Mouse (Mus musculus) forebrain, embryonic 11.5 days (tissue): ENCODE measurements at regions not wholly inside any gene's neighbourhood (a gene's known extent, or its start where the extent isn't known, plus 50 kb on each side); places are given as distances from the start of the nearest gene placed in this dataset.

Experiments used
- ATAC-seq: fragments of 200-750 bp; cut with Nextera tagmentation; replicated peaks from 2 replicates; pipeline ENCODE4 v1.8.0; 2017; ENCODE audit warnings: moderate TSS enrichment; ENCODE audit not compliant: low FRiP score
- DNase-seq: peaks from one replicate; pipeline ENCODE4 v3.0.0-alpha.2; 2017; ENCODE audit warnings: low spot score
- H3K27ac ChIP-seq: fragments of 300-500 bp; sonication (generic); 2 replicates; pipeline ENCODE4 v1.5.1; 2014; ENCODE audit warnings: low read depth, low read length
- H3K27me3 ChIP-seq: fragments of 300-500 bp; sonication (generic); 2 replicates; pipeline ENCODE4 v1.6.1; 2014; ENCODE audit warnings: mild to moderate bottlenecking, low read length, mixed read lengths; ENCODE audit not compliant: control insufficient read depth, insufficient read depth
- H3K36me3 ChIP-seq: fragments of 300-500 bp; sonication (generic); 2 replicates; pipeline ENCODE4 v1.6.1; 2014; ENCODE audit warnings: mild to moderate bottlenecking, low read length, moderate library complexity, mixed read lengths; ENCODE audit not compliant: control insufficient read depth, insufficient read depth
- H3K4me1 ChIP-seq: fragments of 300-500 bp; sonication (generic); replicated peaks from 2 replicates; pipeline ENCODE4 v1.6.1; 2014; ENCODE audit warnings: low read length, mixed read lengths; ENCODE audit not compliant: control insufficient read depth, insufficient read depth
- H3K4me2 ChIP-seq: fragments of 300-500 bp; sonication (generic); 2 replicates; pipeline ENCODE4 v1.6.1; 2014; ENCODE audit warnings: low read depth, mild to moderate bottlenecking, low read length, moderate library complexity, mixed read lengths; ENCODE audit not compliant: severe bottlenecking
- H3K4me3 ChIP-seq: fragments of 300-500 bp; sonication (generic); 2 replicates; pipeline ENCODE4 v1.5.1; 2014; ENCODE audit warnings: low read depth, low read length
- H3K9ac ChIP-seq: fragments of 300-500 bp; sonication (generic); 2 replicates; pipeline ENCODE4 v1.6.1; 2014; ENCODE audit warnings: low read length
- H3K9me3 ChIP-seq: fragments of 300-500 bp; sonication (generic); 2 replicates; pipeline ENCODE4 v1.6.1; 2016; ENCODE audit warnings: low read length, mixed read lengths; ENCODE audit not compliant: control insufficient read depth
- WGBS: fragments of 180-500 bp; shearing (Covaris S2); extraction: QIAGEN DNeasy Blood & Tissue Kit; methylation state at CpG from one replicate; pipeline ENCODE4 v1.1.7; 2014; 5-methylcytosine and 5-hydroxymethylcytosine counted together

DNA sequence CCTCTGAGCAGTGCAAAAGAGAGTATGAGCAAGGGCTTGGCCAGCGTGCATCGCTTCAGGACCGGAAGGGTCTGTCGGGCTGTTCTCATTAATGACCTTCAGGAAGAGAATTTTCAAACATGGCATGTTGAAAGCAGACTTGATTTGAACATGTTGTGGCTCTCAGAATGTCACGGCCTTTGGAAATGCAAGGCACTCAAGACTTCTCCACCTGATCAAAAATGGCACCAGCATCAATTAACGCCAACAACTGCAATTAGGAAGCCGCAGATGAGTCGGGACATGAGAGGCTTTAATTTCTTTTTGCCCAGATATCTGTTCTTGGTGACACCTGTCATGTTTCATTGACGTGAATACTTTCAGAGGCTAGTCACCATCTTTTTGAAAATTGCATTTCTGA, 396.5 kb downstream of the Rnd3 start:
- no peak overlapping the region for H3K27ac ChIP-seq
- no peak for ATAC-seq

GRCm38 (mm10) chr2:50750799-50751198, 398.1 kb downstream of the Rnd3 start:
- DNase-seq = no peak

More for the DNA sequence above, 396.5 kb downstream of the Rnd3 start:
- H3K4me1 ChIP-seq = peaks cover 3% of the 10 kb centered on the region; the same call in 1 of the 2 replicates
- H3K9me3 ChIP-seq = no peaks in the 10 kb centered on the region
- no peak for DNase-seq
- H3K27me3 ChIP-seq = no peaks in the 10 kb centered on the region
- 87% methylated on average over 9 of the region's 9 CpGs for WGBS
- H3K9ac ChIP-seq = no peak overlapping the region
- no peak overlapping the region for H3K4me3 ChIP-seq
- no peaks in the 10 kb centered on the region for H3K36me3 ChIP-seq
- H3K4me2 ChIP-seq = no peak overlapping the region

GRCm38 (mm10) chr2:50744625-50745214, 404.2 kb downstream of the Rnd3 start:
- 0 out of 2 replicates have a peak, but pooled peaks have one; percentile 21 for ATAC-seq

More at GRCm38 (mm10) chr2:50750799-50751198, 398.1 kb downstream of the Rnd3 start:
- Histone ChIP-seq H3K4me2 (no peak overlapping the region), H3K9ac (no peak overlapping the region), H3K4me3 (no peak overlapping the region), H3K27me3 (no peaks in the 10 kb centered on the region), H3K36me3 (no peaks in the 10 kb centered on the region), H3K4me1 (peaks cover under 1% of the 10 kb centered on the region; the same call in 1 of the 2 replicates), H3K9me3 (no peaks in the 10 kb centered on the region), H3K27ac (no peak overlapping the region)
- no peak for ATAC-seq
- 51% methylated on average over 5 of the region's 5 CpGs for WGBS

GRCm38 (mm10) chr2:50743785-50744258, 405.1 kb downstream of the Rnd3 start:
- Histone ChIP-seq H3K4me1 (no peaks in the 10 kb centered on the region; the same call in 1 of the 2 replicates), H3K4me2 (no peak overlapping the region), H3K36me3 (no peaks in the 10 kb centered on the region), H3K27ac (no peak overlapping the region), H3K4me3 (no peak overlapping the region), H3K27me3 (no peaks in the 10 kb centered on the region), H3K9ac (no peak overlapping the region), H3K9me3 (no peaks in the 10 kb centered on the region)
- DNase-seq (no peak), ATAC-seq (peak; percentile 63)
- WGBS = 99% methylated on average over 3 of the region's 3 CpGs

More at GRCm38 (mm10) chr2:50744625-50745214, 404.2 kb downstream of the Rnd3 start:
- Histone ChIP-seq H3K9me3 (no peaks in the 10 kb centered on the region), H3K4me2 (no peak overlapping the region), H3K4me1 (no peaks in the 10 kb centered on the region), H3K4me3 (no peak overlapping the region), H3K36me3 (no peaks in the 10 kb centered on the region), H3K27ac (no peak overlapping the region), H3K27me3 (no peaks in the 10 kb centered on the region), H3K9ac (no peak overlapping the region)
- no peak for DNase-seq
- WGBS = 81% methylated on average over 13 of the region's 13 CpGs

- WGBS = 75% methylated on average over 2 of the region's 2 CpGs
- DNase-seq = no peak
- Histone ChIP-seq H3K4me3 (no peak overlapping the region), H3K4me1 (no peaks in the 10 kb centered on the region; the same call in 1 of the 2 replicates), H3K9me3 (no peaks in the 10 kb centered on the region), H3K9ac (no peak overlapping the region), H3K36me3 (no peaks in the 10 kb centered on the region), H3K27ac (no peak overlapping the region), H3K27me3 (no peaks in the 10 kb centered on the region), H3K4me2 (no peak overlapping the region)
- ATAC-seq = no peak
Measured at GRCm38 (mm10) chr2:50742421-50742820, 406.5 kb downstream of the Rnd3 start.

DNA sequence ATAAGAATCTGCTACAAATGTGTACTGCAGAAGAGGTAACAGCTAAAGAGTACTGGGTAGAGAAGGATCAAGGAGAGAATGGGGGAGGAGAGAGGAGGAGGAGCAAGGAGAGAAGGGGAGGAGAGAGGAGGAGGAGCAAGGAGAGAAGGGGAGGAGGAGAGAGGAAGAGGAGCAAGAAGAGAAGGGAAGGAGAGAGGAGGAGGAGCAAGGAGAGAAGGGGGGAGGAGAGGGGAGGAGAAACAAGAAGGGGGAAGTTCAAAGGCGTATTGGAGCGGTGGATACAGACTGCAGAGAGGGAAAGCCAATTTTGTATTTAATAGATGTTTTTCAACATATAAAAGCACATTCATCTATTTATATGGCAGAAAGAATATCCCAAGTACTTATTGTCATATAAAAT, 407.6 kb downstream of the Rnd3 start:
- Histone ChIP-seq H3K9ac (no peak overlapping the region), H3K4me1 (no peaks in the 10 kb centered on the region; the same call in 1 of the 2 replicates), H3K9me3 (no peaks in the 10 kb centered on the region), H3K36me3 (no peaks in the 10 kb centered on the region), H3K27ac (no peak overlapping the region), H3K4me3 (no peak overlapping the region), H3K27me3 (no peaks in the 10 kb centered on the region), H3K4me2 (no peak overlapping the region)
- 82% methylated on average over 2 of the region's 2 CpGs for WGBS
- no peak for DNase-seq
- ATAC-seq = no peak

GRCm38 (mm10) chr2:50739599-50739979, 409.3 kb downstream of the Rnd3 start:
- H3K27me3 ChIP-seq = no peaks in the 10 kb centered on the region
- H3K4me3 ChIP-seq = no peak overlapping the region
- no peak overlapping the region for H3K27ac ChIP-seq
- H3K4me1 ChIP-seq = no peaks in the 10 kb centered on the region; the same call in 1 of the 2 replicates
- DNase-seq (no peak), ATAC-seq (no peak)
- no peak overlapping the region for H3K4me2 ChIP-seq
- no peak overlapping the region for H3K9ac ChIP-seq
- H3K36me3 ChIP-seq = no peaks in the 10 kb centered on the region
- WGBS = 80% methylated on average over 8 of the region's 8 CpGs
- no peaks in the 10 kb centered on the region for H3K9me3 ChIP-seq

- H3K4me2 ChIP-seq = no peak overlapping the region
- DNase-seq (no peak), ATAC-seq (no peak)
- no peak overlapping the region for H3K4me3 ChIP-seq
- no peak overlapping the region for H3K27ac ChIP-seq
- no peaks in the 10 kb centered on the region for H3K9me3 ChIP-seq
- H3K27me3 ChIP-seq = no peaks in the 10 kb centered on the region
- whole genome bisulfite sequencing = 56% methylated on average over 8 of the region's 8 CpGs
- H3K36me3 ChIP-seq = no peaks in the 10 kb centered on the region
- no peak overlapping the region for H3K9ac ChIP-seq
- H3K4me1 ChIP-seq = no peaks in the 10 kb centered on the region; the same call in 1 of the 2 replicates
Measured at GRCm38 (mm10) chr2:50738936-50739598, 409.8 kb downstream of the Rnd3 start.
